Mouse (Mus musculus): ENCODE results near the gene Eif3c. TPM values are rescaled to one million over a fixed set of nuclear protein-coding genes. Genes with fewer than 3 reads are reported as not detected.
A peak's percentile ranks its signal among the peaks of the same experiment; 100 is the strongest.

The Eif3c gene
- polyA plus RNA-seq, 1 experiment = 115 TPM

- no peaks in the 10 kb centered on the region; the same call in 1 of the 2 replicates for H3K27me3 ChIP-seq (ENCODE audit: control insufficient read depth, insufficient read depth, low read length)
- 12% methylated on average over 2 of the region's 2 CpGs for WGBS
- DNase-seq = no peak
- H3K27ac ChIP-seq (ENCODE audit: insufficient read depth, low read length) = no peak overlapping the region
- TF ChIP-seq CTCF (IDR thresholded peaks at IDR 0.05; ENCODE audit: borderline replicate concordance, insufficient read depth, low read depth, low read length) (no peak), POLR2A (IDR thresholded peaks at IDR 0.05; ENCODE audit: borderline replicate concordance, insufficient read depth, low read length) (no peak)
- H3K4me1 ChIP-seq (ENCODE audit: control insufficient read depth, insufficient read depth, low read length) = no peaks in the 10 kb centered on the region
- H3K4me3 ChIP-seq (replicated peaks; ENCODE audit: insufficient read depth, low read depth, low read length) = no peak overlapping the region
Observed at GRCm38 (mm10) chr7:126519513-126519912, 46.7 kb downstream of the Eif3c start.

- Histone ChIP-seq H3K27ac (ENCODE audit: insufficient read depth, low read length) (no peak overlapping the region), H3K4me1 (ENCODE audit: control insufficient read depth, insufficient read depth, low read length) (no peaks in the 10 kb centered on the region), H3K4me3 (replicated peaks; ENCODE audit: insufficient read depth, low read depth, low read length) (no peak overlapping the region), H3K27me3 (ENCODE audit: control insufficient read depth, insufficient read depth, low read length) (no peaks in the 10 kb centered on the region; the same call in 1 of the 2 replicates)
- no peak for DNase-seq
- WGBS = 82% methylated on average over 5 of the region's 5 CpGs
- TF ChIP-seq CTCF (IDR thresholded peaks at IDR 0.05; ENCODE audit: borderline replicate concordance, insufficient read depth, low read depth, low read length) = no peak
- no peak for TF ChIP-seq POLR2A (IDR thresholded peaks at IDR 0.05; ENCODE audit: borderline replicate concordance, insufficient read depth, low read length)
Observed at GRCm38 (mm10) chr7:126518261-126518941, 47.8 kb downstream of the Eif3c start.

GRCm38 (mm10) chr7:126511287-126511686 is 54.9 kb downstream of the Eif3c start:
- WGBS = 84% methylated on average over 3 of the region's 3 CpGs
- Histone ChIP-seq H3K4me1 (ENCODE audit: control insufficient read depth, insufficient read depth, low read length) (no peaks in the 10 kb centered on the region), H3K27me3 (ENCODE audit: control insufficient read depth, insufficient read depth, low read length) (no peaks in the 10 kb centered on the region; the same call in 1 of the 2 replicates), H3K27ac (ENCODE audit: insufficient read depth, low read length) (no peak overlapping the region), H3K4me3 (replicated peaks; ENCODE audit: insufficient read depth, low read depth, low read length) (no peak overlapping the region)
- no peak for DNase-seq
- TF ChIP-seq CTCF (IDR thresholded peaks at IDR 0.05; ENCODE audit: borderline replicate concordance, insufficient read depth, low read depth, low read length) = no peak
- TF ChIP-seq POLR2A (IDR thresholded peaks at IDR 0.05; ENCODE audit: borderline replicate concordance, insufficient read depth, low read length) = no peak

- H3K27ac ChIP-seq (ENCODE audit: insufficient read depth, low read length) = no peak overlapping the region
- H3K4me3 ChIP-seq (replicated peaks; ENCODE audit: insufficient read depth, low read depth, low read length) = no peak overlapping the region
- 85% methylated on average over 8 of the region's 8 CpGs for WGBS
- no peaks in the 10 kb centered on the region; the same call in 1 of the 2 replicates for H3K27me3 ChIP-seq (ENCODE audit: control insufficient read depth, insufficient read depth, low read length)
- H3K4me1 ChIP-seq (ENCODE audit: control insufficient read depth, insufficient read depth, low read length) = no peaks in the 10 kb centered on the region
- TF ChIP-seq CTCF (IDR thresholded peaks at IDR 0.05; ENCODE audit: borderline replicate concordance, insufficient read depth, low read depth, low read length) (no peak), POLR2A (IDR thresholded peaks at IDR 0.05; ENCODE audit: borderline replicate concordance, insufficient read depth, low read length) (no peak)
- DNase-seq = no peak
Observed at GRCm38 (mm10) chr7:126507126-126507778, 59.0 kb downstream of the Eif3c start.

- no peak for DNase-seq
- Histone ChIP-seq H3K4me3 (replicated peaks; ENCODE audit: insufficient read depth, low read depth, low read length) (no peak overlapping the region), H3K4me1 (ENCODE audit: control insufficient read depth, insufficient read depth, low read length) (peaks cover 5% of the 10 kb centered on the region; the same call in 1 of the 2 replicates), H3K27ac (ENCODE audit: insufficient read depth, low read length) (no peak overlapping the region), H3K27me3 (ENCODE audit: control insufficient read depth, insufficient read depth, low read length) (no peaks in the 10 kb centered on the region)
- WGBS = 38% methylated on average over 2 of the region's 2 CpGs
- TF ChIP-seq POLR2A (IDR thresholded peaks at IDR 0.05; ENCODE audit: borderline replicate concordance, insufficient read depth, low read length) = no peak
- no peak for TF ChIP-seq CTCF (IDR thresholded peaks at IDR 0.05; ENCODE audit: borderline replicate concordance, insufficient read depth, low read depth, low read length)
Observed at GRCm38 (mm10) chr7:126504913-126505312, 61.3 kb downstream of the Eif3c start.

GRCm38 (mm10) chr7:126503273-126503878 is 62.8 kb downstream of the Eif3c start, which contains the start of gene Atxn2l:
Gene Atxn2l, minus strand, starts transcription at chr7:126503437.
- TF ChIP-seq CTCF (IDR thresholded peaks at IDR 0.05; ENCODE audit: borderline replicate concordance, insufficient read depth, low read depth, low read length) = peak; percentile 44; the same call in 1 of the 2 replicates
- peak; percentile 39; the same call in 1 of the 2 replicates for TF ChIP-seq POLR2A (IDR thresholded peaks at IDR 0.05; ENCODE audit: borderline replicate concordance, insufficient read depth, low read length)
- peaks cover 5% of the 10 kb centered on the region; the same call in 1 of the 2 replicates for H3K4me1 ChIP-seq (ENCODE audit: control insufficient read depth, insufficient read depth, low read length)
- WGBS = under 1% methylated on average over 59 of the region's 72 CpGs
- peak; percentile 99 for DNase-seq
- no peaks in the 10 kb centered on the region for H3K27me3 ChIP-seq (ENCODE audit: control insufficient read depth, insufficient read depth, low read length)
- H3K4me3 ChIP-seq (replicated peaks; ENCODE audit: insufficient read depth, low read depth, low read length) = peak within 1 kb of the TSS; percentile 73
- H3K27ac ChIP-seq (ENCODE audit: insufficient read depth, low read length) = peak within 1 kb of the TSS; percentile 76

- peaks cover 5% of the 10 kb centered on the region; the same call in 1 of the 2 replicates for H3K4me1 ChIP-seq (ENCODE audit: control insufficient read depth, insufficient read depth, low read length)
- H3K27me3 ChIP-seq (ENCODE audit: control insufficient read depth, insufficient read depth, low read length) = no peaks in the 10 kb centered on the region
- TF ChIP-seq POLR2A (IDR thresholded peaks at IDR 0.05; ENCODE audit: borderline replicate concordance, insufficient read depth, low read length) (no peak), CTCF (IDR thresholded peaks at IDR 0.05; ENCODE audit: borderline replicate concordance, insufficient read depth, low read depth, low read length) (no peak)
- no peak for DNase-seq
- peak overlapping the region; percentile 76 for H3K27ac ChIP-seq (ENCODE audit: insufficient read depth, low read length)
- H3K4me3 ChIP-seq (replicated peaks; ENCODE audit: insufficient read depth, low read depth, low read length) = peak overlapping the region; percentile 73
- 2% methylated on average over 40 of the region's 40 CpGs for WGBS
Observed at GRCm38 (mm10) chr7:126502751-126503150, 63.5 kb downstream of the Eif3c start.

Measured in cerebellum, adult 2 months (tissue).